Mouse (Mus musculus) forebrain, embryonic 16.5 days (tissue): ENCODE measurements around the gene Jmjd6. TPM values are rescaled to one million over a fixed set of nuclear protein-coding genes. Genes with fewer than 3 reads are reported as not detected.

ENCODE experiments used
- ATAC-seq: fragments of 200-750 bp; cut with Nextera tagmentation; 2 replicates; pipeline ENCODE4 v1.8.0; 2017; ENCODE audit warnings: mild to moderate bottlenecking, moderate library complexity
- H3K27ac ChIP-seq: fragments of 300-500 bp; sonication (generic); 2 replicates; pipeline ENCODE4 v1.5.1; 2014; ENCODE audit warnings: low read length, control low read depth
- H3K27me3 ChIP-seq: fragments of 300-500 bp; sonication (generic); replicated peaks from 2 replicates; pipeline ENCODE4 v1.6.1; 2014; ENCODE audit warnings: low read length; ENCODE audit not compliant: control insufficient read depth, insufficient read depth
- H3K36me3 ChIP-seq: fragments of 300-500 bp; sonication (generic); 2 replicates; pipeline ENCODE4 v1.6.1; 2014; ENCODE audit not compliant: control insufficient read depth, insufficient read depth
- H3K4me1 ChIP-seq: fragments of 300-500 bp; sonication (generic); replicated peaks from 2 replicates; pipeline ENCODE4 v1.6.1; 2014; ENCODE audit warnings: low read length; ENCODE audit not compliant: control insufficient read depth, insufficient read depth
- H3K4me2 ChIP-seq: fragments of 300-500 bp; sonication (generic); 2 replicates; pipeline ENCODE4 v1.6.1; 2014; ENCODE audit warnings: mild to moderate bottlenecking, low read length, control low read depth
- H3K4me3 ChIP-seq: fragments of 300-500 bp; sonication (generic); replicated peaks from 2 replicates; pipeline ENCODE4 v1.5.1; 2014; ENCODE audit warnings: mild to moderate bottlenecking, low read length, control low read depth
- H3K9ac ChIP-seq: fragments of 300-500 bp; sonication (generic); replicated peaks from 2 replicates; pipeline ENCODE4 v1.6.1; 2014; ENCODE audit warnings: low read depth, low read length, control low read depth
- H3K9me3 ChIP-seq: fragments of 300-500 bp; sonication (generic); 2 replicates; pipeline ENCODE4 v1.6.1; 2016; ENCODE audit warnings: low read length; ENCODE audit not compliant: control insufficient read depth
- WGBS: fragments of 180-500 bp; shearing (Covaris S2); extraction: QIAGEN DNeasy Blood & Tissue Kit; methylation state at CpG from one replicate; pipeline ENCODE4 v1.1.7; 2014; 5-methylcytosine and 5-hydroxymethylcytosine counted together
- polyA plus RNA-seq: library from polyadenylated mRNA; unstranded; fragments of >200 nt; fragmentation: Nextera tagmentation; extraction: Ambion mirVana; gene quantifications from 2 replicates; pipeline ENCODE4 v1.2.1, GENCODE M21; 2015

The Jmjd6 gene
- 71.2 and 72.5 TPM in 2 replicates for polyA plus RNA-seq

DNA sequence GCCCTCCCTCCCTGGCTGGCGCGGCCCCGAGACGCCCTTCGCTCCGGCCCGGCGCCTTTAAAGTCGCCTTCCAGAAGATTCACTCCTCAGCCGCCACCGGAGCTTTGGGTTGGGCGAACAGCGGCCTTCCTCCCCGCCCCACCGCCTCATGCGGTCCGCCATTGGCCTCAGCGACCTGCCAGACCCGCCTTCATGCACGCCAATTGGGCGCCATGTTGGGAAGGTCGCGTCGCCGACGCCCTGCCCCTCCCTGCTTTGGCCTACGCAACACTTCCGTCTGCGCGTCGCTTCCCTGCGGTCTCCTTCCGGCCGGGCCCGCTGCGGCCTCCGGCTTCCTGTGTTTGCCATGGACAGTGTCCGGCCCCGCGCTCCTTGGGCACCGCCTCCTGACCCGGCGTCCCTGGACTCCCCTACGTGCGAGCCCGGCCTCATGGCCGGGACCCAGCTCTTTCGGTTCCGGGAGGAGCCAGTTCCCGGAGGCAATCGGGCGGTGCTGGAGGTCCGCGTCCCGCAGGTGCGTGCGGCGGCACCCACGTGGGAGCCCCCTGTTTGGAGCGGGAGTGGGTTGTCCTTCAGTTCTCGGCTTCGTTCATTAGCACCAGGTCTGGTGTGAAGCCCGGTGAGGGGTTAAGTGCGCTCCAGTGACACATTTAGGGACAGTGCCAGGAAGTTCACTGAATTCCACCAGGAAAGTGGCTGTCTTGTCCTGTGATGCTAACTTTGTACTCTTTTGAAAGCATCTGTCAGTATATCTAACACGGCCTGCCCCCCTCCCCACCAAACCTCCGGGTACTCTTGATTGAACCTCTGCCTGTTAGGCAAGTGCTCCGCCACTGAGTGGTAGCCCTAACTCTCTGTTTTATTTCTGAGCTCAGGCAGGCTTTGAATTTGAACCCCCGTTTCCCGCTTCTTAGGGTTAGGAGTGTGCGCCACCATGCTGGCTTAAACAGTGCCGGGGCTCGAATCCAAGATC lies at the start of gene Jmjd6, which contains the start of gene Mettl23:
TSS of gene Jmjd6 (minus strand) at position 189 of the 973 bp plus-strand sequence.
TSS of gene Mettl23 (plus strand) at position 18 of the 973 bp plus-strand sequence.
- H3K4me3 ChIP-seq = peak within 1 kb of the TSS; percentile 83
- peak within 1 kb of the TSS; percentile 88 for H3K9ac ChIP-seq
- peak within 1 kb of the TSS; percentile 95 for H3K27ac ChIP-seq
- H3K4me2 ChIP-seq = peak within 1 kb of the TSS; percentile 79
- peak; percentile 97 for ATAC-seq
- peaks cover 38% of the 10 kb centered on the region for H3K4me1 ChIP-seq
- under 1% methylated on average over 72 of the region's 72 CpGs for WGBS
- H3K27me3 ChIP-seq = no peaks in the 10 kb centered on the region
- H3K36me3 ChIP-seq = peaks cover 7% of the 10 kb centered on the region; the same call in 1 of the 2 replicates
- no peaks in the 10 kb centered on the region for H3K9me3 ChIP-seq

DNA sequence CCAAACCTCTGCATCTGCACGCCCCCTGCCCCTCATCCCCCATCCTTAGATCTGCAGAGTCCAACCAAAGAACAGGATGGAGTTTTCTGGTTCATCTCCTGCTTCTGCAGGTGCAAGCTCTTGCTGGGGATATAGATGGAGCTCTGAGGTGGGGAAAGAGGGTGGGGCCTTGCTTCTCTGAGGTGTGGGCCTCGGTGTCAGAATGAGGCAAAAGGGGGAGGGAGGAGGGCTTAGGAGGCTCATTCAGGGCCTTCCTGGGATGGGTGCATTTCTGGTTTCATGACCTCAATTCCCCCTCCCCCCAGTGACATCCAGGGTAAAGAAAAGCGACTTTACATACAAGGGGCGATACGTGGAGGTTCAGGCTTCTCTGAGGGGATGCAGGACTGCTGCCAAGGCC lies 43.9 kb upstream of the Jmjd6 start:
- Histone ChIP-seq H3K4me2 (no peak overlapping the region), H3K9me3 (no peaks in the 10 kb centered on the region), H3K9ac (no peak overlapping the region), H3K4me3 (no peak overlapping the region), H3K27me3 (no peaks in the 10 kb centered on the region), H3K27ac (no peak overlapping the region), H3K36me3 (no peaks in the 10 kb centered on the region), H3K4me1 (peaks cover 8% of the 10 kb centered on the region)
- ATAC-seq = no peak
- WGBS = 64% methylated on average over 5 of the region's 5 CpGs

DNA sequence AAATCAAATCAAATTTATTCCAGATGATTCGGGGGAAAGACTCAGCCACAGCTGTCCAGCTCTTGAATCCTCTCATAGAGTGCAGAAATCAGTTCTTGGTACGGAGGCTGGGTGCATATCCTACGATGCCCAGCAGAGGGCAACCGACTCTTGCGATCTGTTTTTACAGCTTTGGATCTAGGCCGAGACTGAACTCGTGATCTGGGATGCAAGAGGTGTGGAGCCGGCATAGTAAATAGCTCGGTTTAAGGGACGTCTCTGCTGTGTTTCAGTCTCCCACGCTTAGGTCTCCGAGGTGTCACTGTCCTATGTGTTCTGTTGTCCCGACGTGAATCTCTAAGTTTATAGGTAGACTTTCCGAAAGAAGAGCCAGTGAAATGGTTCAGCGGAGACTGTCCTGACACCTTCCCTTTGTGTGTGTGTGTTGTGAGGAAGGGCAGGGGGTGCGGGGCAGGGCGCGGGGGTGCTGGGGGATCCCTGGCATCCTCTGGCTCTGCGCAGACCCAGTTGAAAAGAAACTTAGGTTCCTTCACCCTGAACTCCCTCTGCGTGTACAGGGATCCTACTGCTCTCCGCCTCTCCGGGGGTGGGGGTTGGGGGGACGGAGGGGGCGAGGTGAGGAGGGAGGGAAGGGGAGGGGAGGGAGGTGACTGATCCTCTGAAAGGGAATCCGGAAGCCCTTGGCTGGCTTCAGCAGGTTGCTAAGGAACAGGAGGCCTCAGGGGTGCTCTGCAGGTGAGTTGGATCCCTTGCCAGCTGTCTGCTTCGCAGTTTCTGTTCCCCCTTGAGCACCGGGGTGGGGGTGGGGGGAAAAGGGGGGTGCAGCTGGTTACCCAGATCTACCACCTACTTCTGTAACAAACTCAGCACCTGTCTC lies 42.3 kb upstream of the Jmjd6 start:
- Histone ChIP-seq H3K9me3 (no peaks in the 10 kb centered on the region), H3K27me3 (no peaks in the 10 kb centered on the region), H3K4me2 (peak overlapping the region; percentile 59), H3K4me1 (peaks cover 8% of the 10 kb centered on the region), H3K4me3 (peak overlapping the region; percentile 38), H3K9ac (peak overlapping the region; percentile 36), H3K36me3 (no peaks in the 10 kb centered on the region), H3K27ac (no peak overlapping the region)
- WGBS = 1% methylated on average over 22 of the region's 28 CpGs
- ATAC-seq = peak; percentile 47

DNA sequence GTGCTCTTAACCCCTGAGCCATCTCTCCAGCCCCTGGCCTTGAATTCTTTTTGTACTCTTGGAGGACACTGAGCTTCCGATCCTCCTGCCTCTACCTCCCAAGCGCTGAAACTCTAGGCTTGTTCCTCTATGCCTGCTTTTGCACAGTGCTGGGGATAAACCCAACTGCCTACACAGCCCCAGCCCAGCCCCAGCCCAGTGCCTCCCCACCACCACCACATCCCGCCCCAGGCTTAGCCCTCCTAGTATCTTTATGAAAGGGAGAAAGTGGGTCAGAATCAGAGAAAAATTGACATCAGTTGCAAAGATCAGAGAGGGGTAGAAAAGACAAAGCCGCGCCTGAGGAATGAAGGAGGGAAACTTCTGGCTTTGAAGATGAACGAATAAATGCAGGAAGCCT lies 40.8 kb upstream of the Jmjd6 start:
- Histone ChIP-seq H3K36me3 (no peaks in the 10 kb centered on the region), H3K9ac (no peak overlapping the region), H3K4me2 (no peak overlapping the region), H3K4me1 (peaks cover 8% of the 10 kb centered on the region), H3K4me3 (no peak overlapping the region), H3K27me3 (no peaks in the 10 kb centered on the region), H3K9me3 (no peaks in the 10 kb centered on the region), H3K27ac (no peak overlapping the region)
- ATAC-seq = no peak
- WGBS = 83% methylated on average over 6 of the region's 6 CpGs

DNA sequence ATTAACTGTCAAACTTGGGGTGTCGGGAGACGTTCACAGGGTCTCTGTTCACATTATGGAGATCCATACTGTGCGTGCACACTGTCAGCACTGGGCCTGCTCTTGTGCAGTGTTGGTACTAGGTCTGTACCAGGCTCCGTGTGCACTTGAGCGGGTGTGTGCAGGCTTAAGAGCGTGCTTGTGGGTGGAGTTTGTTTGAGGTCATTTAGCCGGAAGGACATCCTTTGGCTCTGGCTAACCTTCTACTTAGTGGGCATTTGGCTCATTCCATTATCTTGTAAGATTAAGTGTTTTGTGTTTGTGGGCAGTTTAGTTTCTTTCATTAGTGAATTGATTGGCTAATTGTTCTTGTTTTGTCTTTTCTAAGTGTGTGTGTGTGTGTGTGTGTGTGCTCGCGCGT lies 39.2 kb upstream of the Jmjd6 start:
- Histone ChIP-seq H3K27ac (no peak overlapping the region), H3K4me1 (peaks cover 8% of the 10 kb centered on the region), H3K36me3 (no peaks in the 10 kb centered on the region), H3K4me3 (no peak overlapping the region), H3K9me3 (no peaks in the 10 kb centered on the region), H3K4me2 (no peak overlapping the region), H3K27me3 (no peaks in the 10 kb centered on the region), H3K9ac (no peak overlapping the region)
- WGBS = 77% methylated on average over 10 of the region's 10 CpGs
- ATAC-seq = no peak

DNA sequence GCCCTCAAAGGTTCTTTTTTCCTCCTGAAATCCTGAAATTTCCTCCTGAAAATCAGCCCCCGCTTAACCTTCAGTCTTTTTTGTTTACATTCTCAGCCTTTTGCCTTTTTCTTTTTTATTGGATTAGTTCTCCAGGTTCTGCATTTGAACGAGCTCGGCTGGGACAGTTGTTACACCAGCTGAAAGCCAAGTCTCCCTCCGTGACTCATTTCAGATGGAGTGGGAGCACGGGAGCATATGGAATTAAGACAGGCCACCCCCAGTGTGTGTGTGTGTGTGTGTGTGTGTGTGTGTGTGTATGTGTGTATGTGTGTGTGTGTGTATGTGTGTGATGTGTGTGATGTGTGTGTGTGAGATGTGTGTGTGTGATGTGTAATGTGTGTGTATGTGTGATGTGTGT lies 38.2 kb upstream of the Jmjd6 start:
- Histone ChIP-seq H3K27me3 (no peaks in the 10 kb centered on the region), H3K9ac (no peak overlapping the region), H3K27ac (no peak overlapping the region), H3K9me3 (no peaks in the 10 kb centered on the region), H3K36me3 (no peaks in the 10 kb centered on the region), H3K4me1 (peaks cover 8% of the 10 kb centered on the region), H3K4me3 (no peak overlapping the region), H3K4me2 (no peak overlapping the region)
- no peak for ATAC-seq
- WGBS = 41% methylated on average over 5 of the region's 5 CpGs

DNA sequence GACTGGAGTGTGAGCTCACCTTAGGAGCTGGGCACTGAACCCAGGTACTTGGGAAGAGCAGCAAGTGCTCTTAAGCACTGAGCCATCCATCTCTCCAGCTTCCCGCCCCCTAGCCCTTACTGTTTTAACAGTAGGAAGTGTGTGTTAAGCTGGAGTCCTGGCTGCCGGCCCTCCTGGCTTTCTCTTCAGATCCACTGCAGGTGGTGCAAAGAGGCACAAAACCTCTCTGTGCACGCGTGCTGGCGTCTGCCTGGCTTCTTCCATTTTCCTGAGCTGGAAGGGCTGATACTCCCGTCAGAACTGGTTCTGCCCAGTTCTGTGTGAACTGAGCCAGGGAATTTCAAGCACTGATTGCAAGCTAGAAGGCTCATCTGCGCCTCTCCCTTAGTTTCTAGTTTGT lies 37.6 kb upstream of the Jmjd6 start:
- ATAC-seq = no peak
- Histone ChIP-seq H3K4me1 (peaks cover 6% of the 10 kb centered on the region), H3K4me3 (no peak overlapping the region), H3K9ac (no peak overlapping the region), H3K27ac (no peak overlapping the region), H3K4me2 (no peak overlapping the region), H3K36me3 (no peaks in the 10 kb centered on the region), H3K27me3 (no peaks in the 10 kb centered on the region), H3K9me3 (no peaks in the 10 kb centered on the region)
- WGBS = 56% methylated on average over 7 of the region's 7 CpGs

DNA sequence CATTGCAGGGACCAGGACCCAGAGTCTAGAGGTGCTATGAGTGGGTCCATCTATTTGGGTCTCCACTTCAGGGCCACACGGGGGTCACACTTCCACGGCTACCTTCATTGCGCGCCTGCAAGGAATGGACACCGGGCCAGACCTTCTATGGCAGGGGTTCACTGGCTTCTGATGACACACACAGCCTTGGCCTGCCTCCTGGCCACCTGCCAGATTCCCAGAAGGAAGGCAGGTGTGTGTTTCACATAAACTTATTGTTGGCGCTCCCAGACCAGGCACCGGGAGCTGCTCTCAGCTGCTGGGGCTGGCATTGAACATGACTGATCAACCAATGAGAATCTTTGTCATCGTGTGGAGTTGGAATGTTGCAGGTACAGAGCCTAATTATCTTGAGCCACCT lies 35.2 kb upstream of the Jmjd6 start:
- Histone ChIP-seq H3K27me3 (no peaks in the 10 kb centered on the region), H3K4me1 (no peaks in the 10 kb centered on the region), H3K4me2 (no peak overlapping the region), H3K27ac (no peak overlapping the region), H3K36me3 (peaks cover 8% of the 10 kb centered on the region), H3K9me3 (no peaks in the 10 kb centered on the region), H3K4me3 (no peak overlapping the region), H3K9ac (no peak overlapping the region)
- ATAC-seq = no peak
- WGBS = 87% methylated on average over 8 of the region's 8 CpGs

DNA sequence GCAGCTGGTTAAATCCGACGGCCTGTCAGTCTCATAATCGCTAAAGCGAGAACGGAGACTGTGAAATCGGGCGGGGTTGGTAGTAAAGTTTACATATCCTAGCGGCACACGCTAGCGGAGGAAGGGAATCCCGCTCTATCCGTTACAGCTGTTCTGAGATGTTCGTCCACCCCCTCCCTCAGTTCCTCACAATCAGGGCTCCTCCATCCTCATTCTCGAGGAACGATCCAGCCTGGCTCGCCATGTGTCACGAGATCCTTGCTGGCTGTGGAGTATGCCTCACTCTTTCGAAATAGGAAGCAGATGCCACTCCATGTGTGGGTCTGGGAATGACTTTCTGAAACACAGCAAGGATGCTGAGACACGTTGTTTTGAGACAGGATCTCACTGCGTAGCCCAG lies 30.7 kb upstream of the Jmjd6 start:
- H3K4me3 ChIP-seq = no peak overlapping the region
- WGBS = 81% methylated on average over 20 of the region's 20 CpGs
- H3K4me1 ChIP-seq = no peaks in the 10 kb centered on the region
- H3K9me3 ChIP-seq = no peaks in the 10 kb centered on the region
- H3K27ac ChIP-seq = no peak overlapping the region
- H3K27me3 ChIP-seq = no peaks in the 10 kb centered on the region
- no peak for ATAC-seq
- H3K36me3 ChIP-seq = peaks cover 19% of the 10 kb centered on the region
- H3K4me2 ChIP-seq = no peak overlapping the region
- H3K9ac ChIP-seq = no peak overlapping the region
